In genomic region chr11:55022508-55022907, GRCm38 (mm10) we compare ENCODE assay signal across 9 mouse cellular contexts. TPM values are rescaled to one million over a fixed set of nuclear protein-coding genes. Genes with fewer than 3 reads are reported as not detected.
DNase-seq lines count a peak whose midpoint lies in the region; ATAC-seq and TF ChIP-seq lines count a peak whose summit lies in the region.
"Had no signal": no experiment of that assay in that cellular context is flagged by ENCODE, and none has a peak within 500 bp of the region (broad histone marks: within the 10 kb centered on the region; RNA-seq: fewer than 3 reads in every experiment).

No protein-coding gene starts in this region.

- 0 out of 2 replicates have a peak overlapping the region, but pooled peaks have one; percentile 14 for H3K9ac ChIP-seq in kidney, embryonic 15.5 days
- 0 out of 2 replicates have a peak overlapping the region, but pooled peaks have one; percentile 21 for H3K9ac ChIP-seq in embryonic facial prominence, embryonic 14.5 days (ENCODE audit: low read depth, low read length)
- no peak overlapping the region for H3K9ac ChIP-seq in intestine, embryonic 15.5 days

- peak overlapping the region; percentile 96 for H3K27ac ChIP-seq in kidney, embryonic 15.5 days
- peak overlapping the region; percentile 99 for H3K27ac ChIP-seq in embryonic facial prominence, embryonic 14.5 days (replicated peaks; ENCODE audit: low read depth, low read length)
- peak overlapping the region; percentile 93 for H3K27ac ChIP-seq in intestine, embryonic 15.5 days

- peaks cover 46% of the 10 kb centered on the region for H3K36me3 ChIP-seq in kidney, embryonic 15.5 days
- peaks cover 54% of the 10 kb centered on the region for H3K36me3 ChIP-seq in embryonic facial prominence, embryonic 14.5 days (ENCODE audit: control insufficient read depth, insufficient read depth, low read length)
- H3K36me3 ChIP-seq in intestine, embryonic 15.5 days, result peaks cover 7% of the 10 kb centered on the region; the same call in 1 of the 2 replicates
- peaks cover 30% of the 10 kb centered on the region for H3K36me3 ChIP-seq in myocyte (ENCODE audit: control insufficient read depth, insufficient read depth)
- H3K36me3 ChIP-seq: G1E had no signal

- no peaks in the 10 kb centered on the region for H3K27me3 ChIP-seq in kidney, embryonic 15.5 days
- no peaks in the 10 kb centered on the region for H3K27me3 ChIP-seq in embryonic facial prominence, embryonic 14.5 days (replicated peaks; ENCODE audit: control insufficient read depth, insufficient read depth, low read length)
- H3K27me3 ChIP-seq in intestine, embryonic 15.5 days (replicated peaks), result no peaks in the 10 kb centered on the region
- no peaks in the 10 kb centered on the region for H3K27me3 ChIP-seq in myocyte (ENCODE audit: control insufficient read depth, insufficient read depth, insufficient read length)

- H3K79me2 ChIP-seq in myocyte (ENCODE audit: control insufficient read depth, insufficient read depth), result peaks cover 82% of the 10 kb centered on the region

- H3K4me1 ChIP-seq in kidney, embryonic 15.5 days, result peaks cover 67% of the 10 kb centered on the region
- peaks cover 49% of the 10 kb centered on the region for H3K4me1 ChIP-seq in embryonic facial prominence, embryonic 14.5 days (ENCODE audit: control insufficient read depth, insufficient read depth, low read length)
- H3K4me1 ChIP-seq in intestine, embryonic 15.5 days (replicated peaks), result peaks cover 76% of the 10 kb centered on the region

- no peak for TF ChIP-seq POLR2A in myocyte (IDR thresholded peaks at IDR 0.05; ENCODE audit: insufficient read length, low read depth)

- ATAC-seq in kidney, embryonic 15.5 days (replicated peaks; ENCODE audit: low FRiP score), result no peak
- ATAC-seq in embryonic facial prominence, embryonic 14.5 days (ENCODE audit: low read depth), result no peak
- ATAC-seq in intestine, embryonic 15.5 days, result no peak
- ATAC-seq in monocyte, adult 5-6 weeks (replicated peaks; ENCODE audit: insufficient number of reproducible peaks, low FRiP score, low TSS enrichment, poor library complexity, severe bottlenecking), result no peak

- H3K4me2 ChIP-seq in kidney, embryonic 15.5 days, result peak overlapping the region; percentile 41
- peak overlapping the region; percentile 43 for H3K4me2 ChIP-seq in embryonic facial prominence, embryonic 14.5 days (ENCODE audit: low read depth, low read length)
- peak overlapping the region; percentile 52 for H3K4me2 ChIP-seq in intestine, embryonic 15.5 days (replicated peaks)
- peak overlapping the region; percentile 28 for H3K4me2 ChIP-seq in myocyte (ENCODE audit: low read depth)

- DNase-seq in kidney, adult 8-10 months, result no peak
- peak; percentile 40 for DNase-seq in embryonic facial prominence, embryonic 14.5 days (ENCODE audit: low spot score)
- no peak for DNase-seq in left cerebral cortex, adult 9 months (ENCODE audit: low spot score in 2 of 2)
- DNase-seq in cerebellum, postnatal 14 days, result no peak

- H3K4me3 ChIP-seq in kidney, embryonic 15.5 days (replicated peaks), result no peak overlapping the region
- no peak overlapping the region for H3K4me3 ChIP-seq in embryonic facial prominence, embryonic 14.5 days (ENCODE audit: low read depth, low read length)
- H3K4me3 ChIP-seq in intestine, embryonic 15.5 days (replicated peaks), result no peak overlapping the region
- no peak overlapping the region for H3K4me3 ChIP-seq in myocyte

- H3ac ChIP-seq in myocyte (ENCODE audit: control insufficient read depth, insufficient read length), result no peak overlapping the region

- 49% methylated on average over 5 of the region's 5 CpGs for WGBS in kidney, embryonic 15.5 days
- 52% methylated on average over 5 of the region's 5 CpGs for WGBS in embryonic facial prominence, embryonic 14.5 days
- WGBS in intestine, embryonic 15.5 days, result 44% methylated on average over 5 of the region's 5 CpGs

- no peaks in the 10 kb centered on the region for H3K9me3 ChIP-seq in kidney, embryonic 15.5 days (replicated peaks)
- no peaks in the 10 kb centered on the region for H3K9me3 ChIP-seq in embryonic facial prominence, embryonic 14.5 days (ENCODE audit: control insufficient read depth, low read length)
- H3K9me3 ChIP-seq in intestine, embryonic 15.5 days, result no peaks in the 10 kb centered on the region
- H3K9me3 ChIP-seq: G1E had no signal

TF ChIP-seq in myocyte, 11 proteins besides CTCF, POLR2A, EP300 and RAD21:
- no peak for TF ChIP-seq POLR2AphosphoS2 (IDR thresholded peaks at IDR 0.05; ENCODE audit: insufficient read length, low read depth)
- TF ChIP-seq CEBPB (IDR thresholded peaks at IDR 0.05; ENCODE audit: insufficient read depth, poor library complexity, severe bottlenecking), result no peak
- TF ChIP-seq MYOD1 (IDR thresholded peaks at IDR 0.05; ENCODE audit: control insufficient read depth in 1 of 3, insufficient read length in 2 of 3, low read depth in 2 of 3), result no peak
- no peak for TF ChIP-seq E2F4 (IDR thresholded peaks at IDR 0.05; ENCODE audit: insufficient read depth)
- TF ChIP-seq MAX (IDR thresholded peaks at IDR 0.05; ENCODE audit: low read depth), result no peak
- no peak for TF ChIP-seq SRF (IDR thresholded peaks at IDR 0.05; ENCODE audit: control insufficient read depth, insufficient read length, low read depth)
- TF ChIP-seq TCF12 (IDR thresholded peaks at IDR 0.05; ENCODE audit: insufficient read depth, poor library complexity, severe bottlenecking), result no peak
- no peak for TF ChIP-seq TCF3 (IDR thresholded peaks at IDR 0.05; ENCODE audit: insufficient read length, low read depth)
- TF ChIP-seq MYOG (IDR thresholded peaks at IDR 0.05; ENCODE audit: control insufficient read depth in 1 of 3, insufficient read depth in 1 of 3, insufficient read length in 2 of 3, low read depth in 2 of 3), result no peak
- TF ChIP-seq REST (IDR thresholded peaks at IDR 0.05; ENCODE audit: insufficient read depth, insufficient read length), result no peak
- TF ChIP-seq USF1 (IDR thresholded peaks at IDR 0.05; ENCODE audit: low read depth), result no peak
TF ChIP-seq in myocyte: peak in this region for 0.

RNA-seq across cellular contexts. Expression of gene Anxa6, which starts 10.7 kb away (rescaled TPM):
- polyA plus RNA-seq in kidney, embryonic 15.5 days (2015; fragmentation: Nextera tagmentation; extraction: Ambion mirVana), result 201 and 233 TPM in 2 replicates
- polyA plus RNA-seq in embryonic facial prominence, embryonic 14.5 days (2014; fragmentation: Nextera tagmentation; extraction: Ambion mirVana), result 393 and 439 TPM in 2 replicates
- polyA plus RNA-seq in intestine, embryonic 15.5 days (2015; fragmentation: Nextera tagmentation; extraction: Ambion mirVana), result 261 and 262 TPM in 2 replicates
- 722 TPM for polyA plus RNA-seq in myocyte (2012; fragmentation: generic; extraction: Trizol)
- 264 to 506 TPM (median 281 TPM) in 3 replicates for total RNA-seq in monocyte, adult 5-6 weeks (2017)

RNA-seq across cellular contexts. Expression of gene Ccdc69, which starts 55.4 kb away (rescaled TPM):
- polyA plus RNA-seq in kidney, embryonic 15.5 days (2015; fragmentation: Nextera tagmentation; extraction: Ambion mirVana), result 3.2 and 3.3 TPM in 2 replicates
- 2.2 and 2.7 TPM in 2 replicates for polyA plus RNA-seq in embryonic facial prominence, embryonic 14.5 days (2014; fragmentation: Nextera tagmentation; extraction: Ambion mirVana)
- polyA plus RNA-seq in intestine, embryonic 15.5 days (2015; fragmentation: Nextera tagmentation; extraction: Ambion mirVana), result 2.0 and 2.6 TPM in 2 replicates
- 0.11 TPM for polyA plus RNA-seq in myocyte (2012; fragmentation: generic; extraction: Trizol)
- total RNA-seq in monocyte, adult 5-6 weeks (2017), result 41.1 to 55.7 TPM (median 42.3 TPM) in 3 replicates
- total RNA-seq: G1E had no signal
- polyA plus RNA-seq: G1E had no signal

RNA-seq across cellular contexts. Expression of gene Tnip1, which starts 59.8 kb away (rescaled TPM):
- polyA plus RNA-seq in kidney, embryonic 15.5 days (2015; fragmentation: Nextera tagmentation; extraction: Ambion mirVana), result 16.8 and 20.7 TPM in 2 replicates
- polyA plus RNA-seq in embryonic facial prominence, embryonic 14.5 days (2014; fragmentation: Nextera tagmentation; extraction: Ambion mirVana), result 20.4 and 21.0 TPM in 2 replicates
- 22.7 and 24.5 TPM in 2 replicates for polyA plus RNA-seq in intestine, embryonic 15.5 days (2015; fragmentation: Nextera tagmentation; extraction: Ambion mirVana)
- 34.5 TPM for polyA plus RNA-seq in myocyte (2012; fragmentation: generic; extraction: Trizol)
- total RNA-seq in monocyte, adult 5-6 weeks (2017), result 62.1 to 83.4 TPM (median 78.5 TPM) in 3 replicates
